Mouse (Mus musculus): ENCODE measurements at regions not wholly inside any gene's neighbourhood (a gene's known extent, or its start where the extent isn't known, plus 50 kb on each side); places are given as distances from the start of the nearest gene placed in this dataset.

DNA sequence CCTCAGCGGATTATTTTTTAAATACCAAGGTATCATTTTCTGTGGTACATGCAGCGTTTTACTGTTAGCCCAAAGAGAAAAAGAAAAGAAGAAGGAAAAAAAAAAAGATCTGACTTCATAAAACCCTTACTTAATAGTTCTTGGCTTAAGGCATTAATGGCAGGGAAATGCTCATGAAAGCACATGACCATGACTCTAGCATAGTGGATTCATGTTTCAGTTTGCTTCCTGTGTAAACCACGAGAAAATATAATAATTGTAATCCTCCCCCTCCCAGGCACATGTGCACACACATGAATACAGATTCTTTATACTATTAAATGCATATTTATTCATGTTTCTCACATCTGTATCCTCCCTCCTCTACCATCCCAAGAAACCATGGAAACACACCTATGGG lies 486.9 kb upstream of the Gm9747 start:
- no peak for DNase-seq (ENCODE audit: low spot score)

- DNase-seq (ENCODE audit: low spot score): no peak
These were observed 485.9 kb upstream of the Gm9747 start for GRCm38 (mm10) chr1:81747025-81747424.

DNA sequence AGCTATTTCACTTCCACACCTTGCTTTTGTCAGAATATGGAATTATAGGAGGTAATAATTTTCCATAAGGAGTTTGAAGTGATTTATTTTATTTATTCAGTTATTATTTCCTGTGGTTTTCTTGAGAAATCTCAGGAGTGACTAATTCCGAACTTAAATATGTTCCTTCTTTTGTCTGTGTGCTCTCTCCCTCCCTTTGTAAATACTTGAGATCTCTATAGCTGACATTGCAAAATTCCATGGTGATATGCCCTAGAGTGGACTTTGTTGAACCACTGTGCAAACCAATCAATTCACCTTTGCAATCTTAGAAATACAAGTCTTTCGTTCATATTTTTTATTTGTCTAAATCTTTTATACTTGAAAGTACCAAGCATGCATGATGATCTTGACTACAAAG lies 478.8 kb upstream of the Gm9747 start:
- no peak for DNase-seq (ENCODE audit: low spot score)

GRCm38 (mm10) chr1:81755281-81755680 lies 477.6 kb upstream of the Gm9747 start:
- no peak for DNase-seq (ENCODE audit: low spot score)

- no peak for DNase-seq (ENCODE audit: low spot score)
These were observed 477.2 kb upstream of the Gm9747 start for GRCm38 (mm10) chr1:81755694-81756093.

- DNase-seq (ENCODE audit: low spot score): no peak
These were observed 473.0 kb upstream of the Gm9747 start for GRCm38 (mm10) chr1:81759919-81760318.

DNA sequence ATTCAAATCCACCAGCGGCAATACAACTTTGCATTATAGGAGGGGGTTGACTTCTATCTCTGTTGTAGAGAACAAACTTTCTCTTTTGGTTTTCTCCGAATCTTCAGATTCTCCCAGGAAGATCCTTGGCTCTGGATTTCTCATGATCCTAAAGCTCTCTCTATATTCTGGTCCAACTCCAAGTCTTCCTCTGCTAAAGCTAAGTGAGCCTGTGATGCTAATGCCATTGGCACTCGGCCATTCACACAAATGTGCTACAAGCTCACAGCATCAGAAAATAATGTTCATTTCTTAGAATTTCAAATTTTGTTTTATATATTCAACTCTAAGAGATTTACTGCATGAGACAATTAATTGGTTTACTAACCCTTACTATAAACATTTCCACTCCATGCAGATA lies 461.2 kb upstream of the Gm9747 start:
- DNase-seq (ENCODE audit: low spot score): no peak

- no peak for DNase-seq (ENCODE audit: low spot score)
These were observed 452.3 kb upstream of the Gm9747 start for GRCm38 (mm10) chr1:81780583-81780982.

DNA sequence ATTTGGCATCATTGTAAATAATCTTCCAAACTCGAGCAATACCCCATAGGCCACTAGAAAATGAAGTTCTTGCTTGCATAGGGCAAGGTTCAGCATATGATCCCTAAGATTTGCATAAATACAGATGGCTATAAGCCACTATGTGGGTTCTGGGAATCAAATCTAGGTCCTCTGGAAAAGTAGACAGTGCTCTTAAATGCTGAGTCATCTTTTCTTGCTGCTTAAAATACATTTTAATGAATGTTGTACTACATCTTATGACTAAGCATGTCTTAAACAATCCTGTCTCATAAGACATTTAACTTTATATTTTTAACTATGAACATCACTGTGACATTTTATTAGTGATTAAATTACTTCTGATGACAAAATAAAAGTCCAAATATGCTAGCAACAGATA lies 448.6 kb upstream of the Gm9747 start:
- no peak for DNase-seq (ENCODE audit: low spot score)

DNA sequence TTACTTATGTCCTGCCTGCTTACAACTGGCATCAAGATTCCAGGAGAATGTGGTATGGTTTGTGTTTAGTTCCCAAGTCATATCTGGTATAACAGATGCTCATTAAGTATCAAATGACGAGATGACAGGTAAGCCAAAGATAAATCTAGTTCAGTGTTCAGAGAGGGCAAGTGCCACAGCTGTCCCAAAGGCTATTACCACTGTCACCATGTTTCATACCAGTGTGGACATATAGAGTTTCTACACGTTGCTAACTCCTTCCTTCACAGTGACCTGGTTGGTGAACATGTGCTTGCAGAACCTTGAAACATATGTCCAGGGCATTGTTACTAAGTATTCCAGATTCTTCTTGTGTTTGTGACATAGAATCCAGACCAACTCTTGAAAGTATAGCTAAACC lies 438.1 kb upstream of the Gm9747 start:
- DNase-seq (ENCODE audit: low spot score): no peak

- no peak for DNase-seq (ENCODE audit: low spot score)
These were observed 437.5 kb upstream of the Gm9747 start for GRCm38 (mm10) chr1:81795399-81795798.

DNA sequence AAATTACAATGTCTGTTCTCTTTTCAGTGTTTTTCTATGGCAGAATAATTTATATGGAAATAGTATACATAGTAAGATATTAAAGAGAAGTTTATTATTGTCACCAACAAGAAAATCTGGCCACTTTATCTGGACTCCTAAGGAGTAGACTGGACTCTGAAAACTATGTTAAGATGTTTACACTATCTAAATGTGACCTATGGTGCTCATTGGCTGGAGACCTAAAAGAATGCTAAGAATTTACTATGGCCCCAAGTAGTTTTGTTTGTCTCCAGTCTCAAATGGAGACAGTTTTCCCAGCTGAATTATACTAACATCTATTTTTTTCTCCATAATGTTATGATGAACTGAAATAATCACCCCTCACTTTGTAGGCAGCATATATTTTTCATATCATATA lies 421.3 kb upstream of the Gm9747 start:
- no peak for DNase-seq (ENCODE audit: low spot score)

- no peak for DNase-seq (ENCODE audit: low spot score)
These were observed 414.0 kb upstream of the Gm9747 start for GRCm38 (mm10) chr1:81818884-81819283.

DNA sequence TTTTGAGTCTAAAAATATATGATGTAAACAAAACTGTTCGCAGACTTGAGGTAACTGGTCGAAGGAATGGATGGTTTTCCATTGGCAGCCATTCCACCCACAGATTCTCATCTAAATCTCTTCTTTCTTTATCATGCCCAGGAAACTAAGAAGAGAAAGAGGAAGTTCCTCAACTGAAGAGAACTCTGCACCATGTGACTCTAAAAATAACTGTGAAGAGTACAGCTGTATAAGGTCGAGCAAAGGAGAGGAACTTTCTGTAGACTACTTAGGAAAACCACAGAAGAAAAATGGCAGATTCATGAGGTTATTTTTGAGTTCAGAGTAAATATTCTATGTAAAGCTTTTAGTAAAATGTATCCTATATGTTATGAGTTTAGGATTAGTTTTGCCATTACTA lies 390.9 kb upstream of the Gm9747 start:
- DNase-seq (ENCODE audit: low spot score): no peak

GRCm38 (mm10) chr1:81850462-81851144 lies 382.3 kb upstream of the Gm9747 start:
- DNase-seq (ENCODE audit: low spot score): no peak

DNA sequence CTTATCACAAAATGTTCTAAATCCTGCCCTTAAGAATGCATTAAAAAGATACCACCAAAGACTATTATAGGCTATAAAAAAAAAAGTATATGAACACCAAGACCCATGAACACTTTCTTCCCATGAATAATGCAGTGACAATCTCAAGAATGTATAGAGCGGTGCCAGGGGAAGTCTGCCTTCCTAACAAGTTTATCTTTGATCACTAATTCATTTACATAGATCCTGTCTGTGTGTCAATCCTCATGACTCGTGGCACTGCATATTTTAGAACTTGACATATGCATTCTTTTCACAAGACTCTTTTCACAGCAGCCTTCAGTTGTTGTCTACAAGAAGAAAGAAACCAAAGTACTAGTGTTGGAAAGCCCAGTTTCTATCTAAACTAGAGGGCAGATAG lies 373.4 kb upstream of the Gm9747 start:
- no peak for DNase-seq (ENCODE audit: low spot score)

- DNase-seq (ENCODE audit: low spot score): no peak
These were observed 368.3 kb upstream of the Gm9747 start for GRCm38 (mm10) chr1:81864571-81864970.

DNA sequence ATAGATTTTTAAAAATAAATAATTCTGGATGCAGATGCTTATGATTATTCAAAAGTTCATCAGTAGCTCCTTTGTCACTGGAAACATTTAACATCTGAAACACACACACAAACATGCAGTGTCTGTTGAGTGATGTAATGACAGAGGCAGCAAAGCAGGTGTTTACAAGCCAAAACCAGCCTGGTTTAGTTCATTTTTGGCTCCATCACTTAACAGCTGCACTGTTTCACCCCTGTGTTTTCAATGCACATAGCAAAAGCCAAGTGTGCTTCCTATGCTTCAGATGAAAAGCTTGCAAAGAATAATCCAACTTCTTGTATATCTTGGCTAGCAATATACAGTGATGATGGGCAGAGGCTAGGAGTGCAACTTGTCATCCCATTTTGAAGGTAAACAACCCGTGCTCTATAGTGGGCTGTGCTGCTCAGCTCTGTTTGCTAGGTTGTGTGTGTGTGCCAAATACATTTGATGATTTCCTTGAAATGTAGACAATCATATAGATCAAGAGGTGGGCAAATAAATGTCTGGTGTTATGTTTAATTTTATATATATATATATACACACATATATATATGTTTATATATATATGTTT lies 345.9 kb upstream of the Gm9747 start:
- no peak for DNase-seq (ENCODE audit: low spot score)

DNA sequence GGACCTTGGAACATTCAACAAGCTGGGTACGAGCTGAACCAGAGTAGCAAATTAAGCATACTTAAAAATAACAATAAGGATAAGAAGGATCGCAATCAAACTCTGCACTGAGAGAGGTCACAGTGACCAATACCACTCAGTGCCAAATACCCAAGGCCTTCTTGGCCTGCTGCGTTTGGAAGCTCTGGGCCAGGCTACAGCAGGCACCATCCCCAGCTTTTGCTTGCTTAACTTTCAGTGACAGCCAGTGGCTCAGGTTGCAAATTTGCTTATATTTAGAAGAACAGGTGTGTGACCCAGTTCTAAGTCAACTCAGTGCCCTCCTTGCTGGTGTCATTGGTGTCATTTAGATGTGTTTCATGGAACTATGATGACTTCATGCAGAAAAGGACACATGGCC lies 335.7 kb upstream of the Gm9747 start:
- DNase-seq (ENCODE audit: low spot score): no peak

DNA sequence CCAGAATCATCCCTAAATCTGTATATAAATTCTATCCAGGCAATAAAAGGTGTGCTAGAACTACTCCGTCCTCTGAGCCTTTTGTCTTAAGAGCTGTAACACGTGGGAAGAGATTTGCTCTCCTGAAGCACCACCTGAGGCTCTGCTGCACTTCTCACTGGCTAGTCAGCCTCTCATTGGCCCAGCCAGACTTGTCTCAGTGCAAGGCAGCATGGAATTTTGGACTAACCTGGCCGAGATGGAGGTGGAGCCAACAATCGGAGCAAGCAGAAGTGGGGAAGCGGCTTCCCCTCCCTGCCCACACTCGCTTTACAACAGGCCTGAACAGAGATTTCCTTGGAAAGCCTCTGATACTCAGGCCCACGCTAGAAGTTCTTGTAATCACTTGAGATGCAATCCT lies 332.1 kb upstream of the Gm9747 start:
- no peak for DNase-seq (ENCODE audit: low spot score)

DNA sequence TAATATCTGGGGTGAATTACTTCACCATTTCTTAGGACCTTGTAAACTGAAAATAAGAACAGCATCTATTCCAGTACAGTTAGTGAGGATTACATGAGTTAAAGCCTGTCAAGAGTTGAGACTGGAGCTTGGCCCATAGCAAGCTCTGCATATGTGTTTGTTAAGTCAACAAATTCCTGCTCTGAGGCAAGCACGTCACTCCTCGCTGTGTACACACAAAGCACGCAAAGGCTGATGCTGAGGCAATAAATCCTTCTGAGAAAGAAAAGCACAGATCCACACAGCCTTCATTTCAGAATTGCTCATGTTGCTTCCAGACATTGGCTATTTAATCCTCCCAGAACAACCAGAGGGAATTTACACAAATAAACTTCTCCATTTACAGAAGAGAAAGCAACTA lies 328.9 kb upstream of the Gm9747 start:
- no peak for DNase-seq (ENCODE audit: low spot score)

- DNase-seq (ENCODE audit: low spot score): no peak
These were observed 320.3 kb upstream of the Gm9747 start for GRCm38 (mm10) chr1:81912607-81913006.

DNA sequence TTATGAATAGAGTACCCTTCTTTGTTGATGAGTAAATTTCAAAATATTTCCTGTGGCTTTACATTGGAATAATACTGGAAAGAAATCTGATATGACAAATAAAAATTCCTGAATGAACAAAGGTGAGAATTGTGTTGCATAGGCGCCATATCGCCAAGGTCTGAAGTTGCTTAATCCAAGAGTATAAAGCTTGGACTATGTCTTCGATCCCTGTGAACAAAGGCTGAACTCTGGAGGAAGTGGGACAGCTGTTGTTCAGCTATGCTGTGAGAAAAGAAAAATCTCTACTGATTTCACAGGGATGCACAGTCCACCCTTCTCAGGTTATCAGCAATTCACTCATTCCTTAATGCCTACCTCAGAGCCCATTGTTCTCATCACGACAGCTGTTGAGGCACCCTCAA lies 319.3 kb upstream of the Gm9747 start:
- DNase-seq (ENCODE audit: low spot score): no peak

DNA sequence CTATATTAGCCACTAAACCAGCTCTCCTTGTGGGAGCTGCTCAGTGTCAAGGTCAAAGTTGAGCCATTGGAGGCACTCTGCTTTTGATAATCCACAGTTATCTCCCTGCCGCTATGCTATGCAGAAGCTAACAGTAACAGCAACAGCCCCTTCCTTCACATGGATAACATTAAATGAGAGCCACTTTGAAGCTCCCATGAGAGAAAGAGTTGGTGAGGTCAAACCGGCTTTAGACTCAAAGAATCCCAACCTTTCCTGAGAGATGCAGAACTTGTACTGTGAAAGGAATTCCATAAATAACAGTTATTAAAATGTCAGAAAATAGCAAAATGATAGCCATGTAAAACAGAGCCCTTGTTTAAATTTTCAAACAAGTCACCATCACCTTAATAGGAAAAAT lies 316.1 kb upstream of the Gm9747 start:
- no peak for DNase-seq (ENCODE audit: low spot score)
